Mouse (Mus musculus) intestine, embryonic 16.5 days (tissue): ENCODE data around the gene Prss43. TPM values are rescaled to one million over a fixed set of nuclear protein-coding genes. Genes with fewer than 3 reads are reported as not detected.
A peak's percentile ranks its signal among the peaks of the same experiment; 100 is the strongest.

ENCODE experiments used
- ATAC-seq: fragments of 200-750 bp; cut with Nextera tagmentation; 2 replicates; pipeline ENCODE4 v1.8.0; 2017; ENCODE audit warnings: moderate TSS enrichment, moderate library complexity
- H3K27ac ChIP-seq: fragments of 300-500 bp; sonication (generic); 2 replicates; pipeline ENCODE4 v1.5.1; 2014; ENCODE audit warnings: mild to moderate bottlenecking, low read length
- H3K27me3 ChIP-seq: fragments of 300-500 bp; sonication (generic); replicated peaks from 2 replicates; pipeline ENCODE4 v1.6.1; 2014; ENCODE audit warnings: low read length, control low read depth, mixed read lengths; ENCODE audit not compliant: control insufficient read depth, insufficient read depth
- H3K36me3 ChIP-seq: fragments of 300-500 bp; sonication (generic); 2 replicates; pipeline ENCODE4 v1.6.1; 2014; ENCODE audit warnings: low read length, control low read depth; ENCODE audit not compliant: control insufficient read depth, insufficient read depth
- H3K4me1 ChIP-seq: fragments of 300-500 bp; sonication (generic); 2 replicates; pipeline ENCODE4 v1.6.1; 2014; ENCODE audit warnings: low read length, control low read depth, mixed read lengths; ENCODE audit not compliant: control insufficient read depth, insufficient read depth
- H3K4me2 ChIP-seq: fragments of 300-500 bp; sonication (generic); 2 replicates; pipeline ENCODE4 v1.6.1; 2014; ENCODE audit warnings: low read depth, low read length, control low read depth
- H3K4me3 ChIP-seq: fragments of 300-500 bp; sonication (generic); 2 replicates; pipeline ENCODE4 v1.5.1; 2014; ENCODE audit warnings: mild to moderate bottlenecking, low read length
- H3K9ac ChIP-seq: fragments of 300-500 bp; sonication (generic); 2 replicates; pipeline ENCODE4 v1.6.1; 2014; ENCODE audit warnings: low read depth, low read length
- H3K9me3 ChIP-seq: fragments of 300-500 bp; sonication (generic); 2 replicates; pipeline ENCODE4 v1.6.1; 2016; ENCODE audit warnings: low read length, control low read depth; ENCODE audit not compliant: control insufficient read depth
- WGBS: fragments of 180-500 bp; shearing (Covaris S2); extraction: QIAGEN DNeasy Blood & Tissue Kit; methylation state at CpG from one replicate; pipeline ENCODE4 v1.1.7; 2014; 5-methylcytosine and 5-hydroxymethylcytosine counted together
- polyA plus RNA-seq: library from polyadenylated mRNA; unstranded; fragments of >200 nt; fragmentation: Nextera tagmentation; extraction: Ambion mirVana; gene quantifications from 2 replicates; pipeline ENCODE4 v1.2.1, GENCODE M21; 2015

The Prss43 gene
- not detected in 2 replicates for polyA plus RNA-seq

GRCm38 (mm10) chr9:110826390-110826789 is at the start of gene Prss43:
Gene Prss43, plus strand, starts transcription at chr9:110826690.
- Histone ChIP-seq H3K4me3 (no peak within 1 kb of the TSS), H3K9ac (no peak within 1 kb of the TSS), H3K9me3 (no peaks in the 10 kb centered on the region), H3K27ac (no peak within 1 kb of the TSS), H3K36me3 (no peaks in the 10 kb centered on the region), H3K27me3 (no peaks in the 10 kb centered on the region), H3K4me1 (no peaks in the 10 kb centered on the region), H3K4me2 (no peak within 1 kb of the TSS)
- 83% methylated on average over 3 of the region's 3 CpGs for WGBS
- ATAC-seq, result no peak

GRCm38 (mm10) chr9:110778100-110778499 is 48.4 kb upstream of the Prss43 start:
- no peak overlapping the region for H3K9ac ChIP-seq
- WGBS, result 85% methylated on average over 1 of the region's 1 CpGs

GRCm38 (mm10) chr9:110778559-110778958 is 47.9 kb upstream of the Prss43 start:
- H3K9ac ChIP-seq, result no peak overlapping the region
- H3K36me3 ChIP-seq, result no peaks in the 10 kb centered on the region
- no peak overlapping the region for H3K4me3 ChIP-seq
- no peaks in the 10 kb centered on the region for H3K9me3 ChIP-seq
- no peak overlapping the region for H3K27ac ChIP-seq
- H3K27me3 ChIP-seq, result no peaks in the 10 kb centered on the region
- ATAC-seq, result no peak
- no peak overlapping the region for H3K4me2 ChIP-seq
- H3K4me1 ChIP-seq, result peaks cover 21% of the 10 kb centered on the region
- 79% methylated on average over 7 of the region's 7 CpGs for WGBS

More at GRCm38 (mm10) chr9:110778100-110778499, 48.4 kb upstream of the Prss43 start:
- H3K4me3 ChIP-seq, result no peak overlapping the region
- no peak for ATAC-seq
- H3K36me3 ChIP-seq, result no peaks in the 10 kb centered on the region
- no peak overlapping the region for H3K4me2 ChIP-seq
- no peak overlapping the region for H3K27ac ChIP-seq
- no peaks in the 10 kb centered on the region for H3K27me3 ChIP-seq
- H3K9me3 ChIP-seq, result no peaks in the 10 kb centered on the region
- peaks cover 21% of the 10 kb centered on the region for H3K4me1 ChIP-seq

- Histone ChIP-seq H3K4me2 (no peak overlapping the region), H3K27ac (no peak overlapping the region), H3K9ac (no peak overlapping the region), H3K4me3 (no peak overlapping the region), H3K4me1 (peaks cover 20% of the 10 kb centered on the region), H3K9me3 (no peaks in the 10 kb centered on the region), H3K27me3 (no peaks in the 10 kb centered on the region), H3K36me3 (no peaks in the 10 kb centered on the region)
- WGBS, result 64% methylated on average over 5 of the region's 5 CpGs
- no peak for ATAC-seq
Observed at GRCm38 (mm10) chr9:110779242-110779913, 47.1 kb upstream of the Prss43 start.

GRCm38 (mm10) chr9:110781256-110781721 is 45.2 kb upstream of the Prss43 start:
- peak; percentile 96 for ATAC-seq
- peak overlapping the region; percentile 61 for H3K4me3 ChIP-seq
- WGBS, result under 1% methylated on average over 43 of the region's 43 CpGs
- no peaks in the 10 kb centered on the region for H3K9me3 ChIP-seq
- H3K4me2 ChIP-seq, result peak overlapping the region; percentile 93
- peak overlapping the region; percentile 76 for H3K9ac ChIP-seq
- peak overlapping the region; percentile 69 for H3K27ac ChIP-seq
- peaks cover 6% of the 10 kb centered on the region; the same call in 1 of the 2 replicates for H3K4me1 ChIP-seq
- H3K27me3 ChIP-seq, result no peaks in the 10 kb centered on the region
- no peaks in the 10 kb centered on the region for H3K36me3 ChIP-seq

- peak; percentile 76 for ATAC-seq
- Histone ChIP-seq H3K4me1 (peaks cover 6% of the 10 kb centered on the region; the same call in 1 of the 2 replicates), H3K27ac (peak overlapping the region; percentile 69), H3K9me3 (no peaks in the 10 kb centered on the region), H3K4me3 (peak overlapping the region; percentile 61), H3K27me3 (no peaks in the 10 kb centered on the region), H3K4me2 (peak overlapping the region; percentile 93), H3K36me3 (no peaks in the 10 kb centered on the region), H3K9ac (peak overlapping the region; percentile 76)
- 2% methylated on average over 23 of the region's 23 CpGs for WGBS
Observed at GRCm38 (mm10) chr9:110781731-110782130, 44.8 kb upstream of the Prss43 start.

GRCm38 (mm10) chr9:110783611-110784010 is 42.9 kb upstream of the Prss43 start:
- Histone ChIP-seq H3K27ac (no peak overlapping the region), H3K9ac (no peak overlapping the region), H3K4me1 (peaks cover 6% of the 10 kb centered on the region; the same call in 1 of the 2 replicates), H3K4me3 (no peak overlapping the region), H3K36me3 (no peaks in the 10 kb centered on the region), H3K4me2 (no peak overlapping the region), H3K9me3 (no peaks in the 10 kb centered on the region), H3K27me3 (no peaks in the 10 kb centered on the region)
- ATAC-seq, result no peak
- 22% methylated on average over 1 of the region's 1 CpGs for WGBS

GRCm38 (mm10) chr9:110788169-110788568 is 38.3 kb upstream of the Prss43 start:
- Histone ChIP-seq H3K4me2 (no peak overlapping the region), H3K4me1 (no peaks in the 10 kb centered on the region), H3K36me3 (no peaks in the 10 kb centered on the region), H3K9ac (no peak overlapping the region), H3K4me3 (no peak overlapping the region), H3K9me3 (no peaks in the 10 kb centered on the region), H3K27ac (no peak overlapping the region), H3K27me3 (no peaks in the 10 kb centered on the region)
- ATAC-seq, result no peak
- WGBS, result 91% methylated on average over 3 of the region's 3 CpGs

- no peaks in the 10 kb centered on the region for H3K27me3 ChIP-seq
- H3K27ac ChIP-seq, result no peak overlapping the region
- H3K9me3 ChIP-seq, result no peaks in the 10 kb centered on the region
- H3K4me3 ChIP-seq, result no peak overlapping the region
- no peak for ATAC-seq
- 70% methylated on average over 4 of the region's 4 CpGs for WGBS
- no peak overlapping the region for H3K9ac ChIP-seq
- no peaks in the 10 kb centered on the region for H3K4me1 ChIP-seq
- H3K4me2 ChIP-seq, result no peak overlapping the region
- H3K36me3 ChIP-seq, result no peaks in the 10 kb centered on the region
Observed at GRCm38 (mm10) chr9:110790462-110790861, 36.0 kb upstream of the Prss43 start.
